Comparison of ENCODE assay signal across 26 mouse cellular contexts in genomic region chr14:119369274-119369673, GRCm38 (mm10).
DNase-seq lines count a peak whose midpoint lies in the region; ATAC-seq and TF ChIP-seq lines count a peak whose summit lies in the region.
"Had no signal": no experiment of that assay in that cellular context is flagged by ENCODE, and none has a peak within 500 bp of the region (broad histone marks: within the 10 kb centered on the region; RNA-seq: fewer than 3 reads in every experiment).

No protein-coding gene starts in this region.

- TF ChIP-seq CTCF in hindbrain, postnatal 0 days (IDR thresholded peaks at IDR 0.05; ENCODE audit: low read depth), result no peak
- TF ChIP-seq CTCF in testis, adult 2 months (IDR thresholded peaks at IDR 0.05; ENCODE audit: control insufficient read depth, insufficient read depth, insufficient replicate concordance, low read depth, low read length), result no peak

- TF ChIP-seq POLR2A in testis, adult 2 months (IDR thresholded peaks at IDR 0.05; ENCODE audit: control insufficient read depth, low read depth, low read length), result no peak

- no peak overlapping the region for H3K4me3 ChIP-seq in hindbrain, postnatal 0 days (ENCODE audit: low read length)
- no peak overlapping the region for H3K4me3 ChIP-seq in hindbrain, embryonic 16.5 days (ENCODE audit: low read length)
- no peak overlapping the region for H3K4me3 ChIP-seq in midbrain, embryonic 11.5 days (ENCODE audit: low read depth, low read length)
- no peak overlapping the region for H3K4me3 ChIP-seq in midbrain, embryonic 15.5 days
- H3K4me3 ChIP-seq in testis, adult 2 months (ENCODE audit: control insufficient read depth, low read depth, low read length), result peak overlapping the region; percentile 3; the same call in 1 of the 2 replicates
- H3K4me3 ChIP-seq: forebrain, embryonic 10.5 days; forebrain, embryonic 13.5 days; heart, embryonic 10.5 days; heart, embryonic 13.5 days; hindbrain, embryonic 12.5 days had no signal

- H3K27me3 ChIP-seq in hindbrain, postnatal 0 days (ENCODE audit: insufficient read depth, low read length), result no peaks in the 10 kb centered on the region
- H3K27me3 ChIP-seq in hindbrain, embryonic 16.5 days (replicated peaks; ENCODE audit: control insufficient read depth, insufficient read depth, low read length), result no peaks in the 10 kb centered on the region
- no peaks in the 10 kb centered on the region for H3K27me3 ChIP-seq in midbrain, embryonic 11.5 days (ENCODE audit: control insufficient read depth, insufficient read depth, low read length)
- no peaks in the 10 kb centered on the region for H3K27me3 ChIP-seq in midbrain, embryonic 15.5 days (replicated peaks)
- H3K27me3 ChIP-seq in testis, adult 2 months (ENCODE audit: control insufficient read depth, insufficient read depth, low read length), result no peaks in the 10 kb centered on the region
- H3K27me3 ChIP-seq: CH12.LX; forebrain, embryonic 13.5 days; heart, embryonic 13.5 days; hindbrain, embryonic 12.5 days had no signal

- ATAC-seq in hindbrain, postnatal 0 days, result no peak
- ATAC-seq in hindbrain, embryonic 16.5 days, result no peak
- ATAC-seq in midbrain, embryonic 11.5 days (ENCODE audit: low FRiP score), result 0 out of 2 replicates have a peak, but pooled peaks have one; percentile 38
- no peak for ATAC-seq in midbrain, embryonic 15.5 days (replicated peaks)
- ATAC-seq: forebrain, embryonic 13.5 days; forebrain, embryonic 16.5 days; Patski had no signal

- H3K36me3 ChIP-seq in hindbrain, postnatal 0 days (ENCODE audit: insufficient read depth, low read length), result no peaks in the 10 kb centered on the region
- no peaks in the 10 kb centered on the region for H3K36me3 ChIP-seq in hindbrain, embryonic 16.5 days (ENCODE audit: control insufficient read depth, insufficient read depth, low read length)
- no peaks in the 10 kb centered on the region for H3K36me3 ChIP-seq in midbrain, embryonic 11.5 days (ENCODE audit: control insufficient read depth, insufficient read depth, low read length)
- no peaks in the 10 kb centered on the region for H3K36me3 ChIP-seq in midbrain, embryonic 15.5 days (replicated peaks)
- H3K36me3 ChIP-seq in testis, adult 2 months (ENCODE audit: control insufficient read depth, insufficient read depth, low read length), result no peaks in the 10 kb centered on the region
- H3K36me3 ChIP-seq: forebrain, embryonic 10.5 days; G1E; heart, embryonic 10.5 days; heart, embryonic 13.5 days; hindbrain, embryonic 12.5 days had no signal

- no peaks in the 10 kb centered on the region; the same call in 1 of the 2 replicates for H3K4me1 ChIP-seq in hindbrain, postnatal 0 days (ENCODE audit: insufficient read depth, low read length)
- H3K4me1 ChIP-seq in hindbrain, embryonic 16.5 days (ENCODE audit: control insufficient read depth, insufficient read depth, low read depth, low read length), result no peaks in the 10 kb centered on the region
- H3K4me1 ChIP-seq in midbrain, embryonic 11.5 days (ENCODE audit: control insufficient read depth, insufficient read depth, low read length), result 0 out of 2 replicates have a peak, but pooled peaks cover 3% of the 10 kb centered on the region
- H3K4me1 ChIP-seq in midbrain, embryonic 15.5 days, result no peaks in the 10 kb centered on the region
- no peaks in the 10 kb centered on the region; the same call in 1 of the 2 replicates for H3K4me1 ChIP-seq in testis, adult 2 months (ENCODE audit: control insufficient read depth, insufficient read depth, low read length)
- H3K4me1 ChIP-seq: forebrain, embryonic 10.5 days; heart, embryonic 10.5 days; heart, embryonic 13.5 days; hindbrain, embryonic 12.5 days had no signal

- no peaks in the 10 kb centered on the region for H3K9me3 ChIP-seq in hindbrain, postnatal 0 days (ENCODE audit: low read length)
- no peaks in the 10 kb centered on the region for H3K9me3 ChIP-seq in hindbrain, embryonic 16.5 days (ENCODE audit: control insufficient read depth, low read length)
- H3K9me3 ChIP-seq in midbrain, embryonic 11.5 days (ENCODE audit: control insufficient read depth, low read length), result no peaks in the 10 kb centered on the region
- no peaks in the 10 kb centered on the region for H3K9me3 ChIP-seq in midbrain, embryonic 15.5 days
- H3K9me3 ChIP-seq: forebrain, embryonic 10.5 days; forebrain, embryonic 13.5 days; heart, embryonic 10.5 days; heart, embryonic 13.5 days; hindbrain, embryonic 12.5 days had no signal

- DNase-seq in cerebellum, postnatal 10 days, result peak; percentile 4 to 8
- no peak for DNase-seq in cerebellum, postnatal 36 days
- DNase-seq in hindbrain, postnatal 0 days (ENCODE audit: low spot score), result no peak
- no peak for DNase-seq in midbrain, embryonic 11.5 days (ENCODE audit: low spot score, missing footprints)
- DNase-seq in testis, postnatal 14 days (ENCODE audit: low spot score), result no peak
- DNase-seq: adrenal gland, adult 2 months; adrenal gland, postnatal 14 days; B cell, adult 2 months; cerebellum, adult 11 months; cerebellum, adult 9-11 months; gastrocnemius, postnatal 25 days; heart, adult 18-20 months; heart, postnatal 14 days; heart, postnatal 4 days had no signal

- H3K27ac ChIP-seq in hindbrain, postnatal 0 days, result peak overlapping the region; percentile 42; the same call in 1 of the 2 replicates
- H3K27ac ChIP-seq in hindbrain, embryonic 16.5 days (ENCODE audit: low read depth, low read length), result no peak overlapping the region
- H3K27ac ChIP-seq in midbrain, embryonic 11.5 days (ENCODE audit: low read depth, low read length), result no peak overlapping the region
- no peak overlapping the region for H3K27ac ChIP-seq in midbrain, embryonic 15.5 days
- no peak overlapping the region for H3K27ac ChIP-seq in testis, adult 2 months (ENCODE audit: control insufficient read depth, insufficient read depth, low read depth, low read length)
- H3K27ac ChIP-seq: forebrain, embryonic 10.5 days; forebrain, embryonic 13.5 days; heart, embryonic 10.5 days; heart, embryonic 13.5 days; hindbrain, embryonic 12.5 days had no signal

- H3K9ac ChIP-seq in hindbrain, postnatal 0 days (replicated peaks; ENCODE audit: low read length), result no peak overlapping the region
- H3K9ac ChIP-seq in hindbrain, embryonic 16.5 days (ENCODE audit: low read depth, low read length), result no peak overlapping the region
- no peak overlapping the region for H3K9ac ChIP-seq in midbrain, embryonic 11.5 days (ENCODE audit: low read length)
- H3K9ac ChIP-seq in midbrain, embryonic 15.5 days, result no peak overlapping the region
- H3K9ac ChIP-seq: forebrain, embryonic 13.5 days; heart, embryonic 13.5 days; hindbrain, embryonic 12.5 days had no signal

- 61% methylated on average over 8 of the region's 8 CpGs for WGBS in hindbrain, postnatal 0 days
- 66% methylated on average over 8 of the region's 8 CpGs for WGBS in hindbrain, embryonic 16.5 days
- 66% methylated on average over 8 of the region's 8 CpGs for WGBS in midbrain, embryonic 11.5 days
- 53% methylated on average over 8 of the region's 8 CpGs for WGBS in midbrain, embryonic 15.5 days

- H3K4me2 ChIP-seq in hindbrain, postnatal 0 days (ENCODE audit: low read depth, low read length), result no peak overlapping the region
- H3K4me2 ChIP-seq in hindbrain, embryonic 16.5 days (ENCODE audit: low read length), result no peak overlapping the region
- H3K4me2 ChIP-seq in midbrain, embryonic 11.5 days, result no peak overlapping the region
- no peak overlapping the region for H3K4me2 ChIP-seq in midbrain, embryonic 15.5 days
- H3K4me2 ChIP-seq: forebrain, embryonic 13.5 days; heart, embryonic 13.5 days; hindbrain, embryonic 12.5 days had no signal

Comparison
In these comparisons a context has a peak if more than half of its experiments do, and no peak if none do; other contexts are left out.
1. DNase-seq: peak in cerebellum, postnatal 10 days (2 of 2); none in cerebellum, postnatal 36 days (0 of 2), hindbrain, postnatal 0 days (single experiment), midbrain, embryonic 11.5 days (single experiment) and testis, postnatal 14 days (single experiment).